Mouse (Mus musculus) neural tube, embryonic 11.5 days (tissue): Measurements from ENCODE around the gene Fndc3b. TPM values are rescaled to one million over a fixed set of nuclear protein-coding genes. Genes with fewer than 3 reads are reported as not detected.

Experiments used
- ATAC-seq: fragments of 200-750 bp; cut with Nextera tagmentation; 2 replicates; pipeline ENCODE4 v1.8.0; 2017; ENCODE audit warnings: moderate number of reproducible peaks, mild to moderate bottlenecking, moderate TSS enrichment, moderate library complexity; ENCODE audit not compliant: insufficient read depth, low FRiP score, low TSS enrichment
- DNase-seq: peaks from one replicate; pipeline ENCODE4 v3.0.0-alpha.2; 2015; ENCODE audit warnings: low spot score
- H3K27ac ChIP-seq: fragments of 300-500 bp; sonication (generic); 2 replicates; pipeline ENCODE4 v1.5.1; 2014; ENCODE audit warnings: low read depth, mild to moderate bottlenecking, low read length
- H3K27me3 ChIP-seq: fragments of 300-500 bp; sonication (generic); 2 replicates; pipeline ENCODE4 v1.6.1; 2014; ENCODE audit warnings: mild to moderate bottlenecking, low read length, mixed read lengths; ENCODE audit not compliant: control insufficient read depth, insufficient read depth
- H3K36me3 ChIP-seq: fragments of 300-500 bp; sonication (generic); 2 replicates; pipeline ENCODE4 v1.6.1; 2014; ENCODE audit warnings: mild to moderate bottlenecking, low read length, moderate library complexity, mixed read lengths; ENCODE audit not compliant: control insufficient read depth, insufficient read depth
- H3K4me1 ChIP-seq: fragments of 300-500 bp; sonication (generic); 2 replicates; pipeline ENCODE4 v1.6.1; 2014; ENCODE audit warnings: low read length, mixed read lengths; ENCODE audit not compliant: control insufficient read depth, insufficient read depth
- H3K4me2 ChIP-seq: fragments of 300-500 bp; sonication (generic); 2 replicates; pipeline ENCODE4 v1.6.1; 2014; ENCODE audit warnings: low read depth, mild to moderate bottlenecking, moderate library complexity
- H3K4me3 ChIP-seq: fragments of 300-500 bp; sonication (generic); 2 replicates; pipeline ENCODE4 v1.5.1; 2014; ENCODE audit warnings: low read depth, low read length
- H3K9ac ChIP-seq: fragments of 300-500 bp; sonication (generic); 2 replicates; pipeline ENCODE4 v1.6.1; 2014; ENCODE audit warnings: mild to moderate bottlenecking, low read length
- H3K9me3 ChIP-seq: fragments of 300-500 bp; sonication (generic); 2 replicates; pipeline ENCODE4 v1.6.1; 2016; ENCODE audit warnings: low read length; ENCODE audit not compliant: control insufficient read depth
- WGBS: fragments of 180-500 bp; shearing (Covaris S2); extraction: QIAGEN DNeasy Blood & Tissue Kit; methylation state at CpG from one replicate; pipeline ENCODE4 v1.1.7; 2014; 5-methylcytosine and 5-hydroxymethylcytosine counted together
- polyA plus RNA-seq: library from polyadenylated mRNA; unstranded; fragments of >200 nt; fragmentation: Nextera tagmentation; extraction: Ambion mirVana; gene quantifications from 2 replicates; pipeline ENCODE4 v1.2.1, GENCODE M21; 2014

Fndc3b gene
- polyA plus RNA-seq, 1 experiment from 2014 or later: 12.9 TPM

DNA sequence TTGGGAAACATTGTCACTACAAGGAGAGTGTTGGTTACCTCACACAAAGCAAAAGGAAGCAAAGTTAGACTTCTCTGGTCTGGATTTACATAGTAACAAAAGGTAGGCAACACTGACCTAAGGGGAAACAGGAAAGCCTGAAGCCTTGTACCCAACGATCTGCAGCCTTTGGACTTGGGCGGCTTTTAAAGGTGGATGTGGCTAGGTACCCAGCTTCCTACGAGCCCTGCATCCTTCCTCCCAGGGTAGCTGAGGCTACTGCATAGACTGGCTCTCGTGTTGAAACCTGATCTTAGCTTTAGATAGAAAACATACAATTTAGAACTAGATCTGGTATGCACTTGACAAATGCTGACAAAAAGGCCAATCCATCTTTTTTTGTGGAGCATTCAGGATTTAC is 2.9 kb upstream of the Fndc3b start:
- Histone ChIP-seq H3K27ac (no peak overlapping the region), H3K4me1 (no peaks in the 10 kb centered on the region), H3K4me3 (no peak overlapping the region), H3K9ac (no peak overlapping the region), H3K9me3 (no peaks in the 10 kb centered on the region), H3K27me3 (no peaks in the 10 kb centered on the region), H3K4me2 (no peak overlapping the region), H3K36me3 (no peaks in the 10 kb centered on the region)
- ATAC-seq: no peak
- DNase-seq: no peak
- WGBS: 72% methylated on average over 4 of the region's 4 CpGs

DNA sequence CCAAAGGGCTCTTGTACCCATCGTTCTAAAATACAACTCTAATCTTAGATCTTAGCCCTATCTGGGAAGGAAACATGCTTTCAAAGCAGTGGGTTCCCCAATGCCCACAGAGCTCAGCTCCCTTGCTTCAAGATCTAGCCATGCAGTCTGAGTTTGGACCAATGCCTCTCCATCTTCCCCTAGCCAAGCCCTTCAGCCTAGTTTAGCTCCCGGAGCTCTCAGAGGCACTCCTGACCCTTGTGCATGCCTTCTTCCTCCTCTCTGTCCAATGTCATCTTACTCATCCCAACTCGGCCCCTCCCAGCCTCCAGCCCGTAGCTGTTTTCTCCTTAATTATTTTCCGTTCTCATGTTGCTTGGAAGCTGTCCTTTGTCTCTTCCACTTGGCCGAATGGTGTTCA is 1.3 kb upstream of the Fndc3b start:
- Histone ChIP-seq H3K4me2 (no peak overlapping the region), H3K9me3 (no peaks in the 10 kb centered on the region), H3K27me3 (no peaks in the 10 kb centered on the region), H3K4me3 (no peak overlapping the region), H3K27ac (no peak overlapping the region), H3K36me3 (no peaks in the 10 kb centered on the region), H3K9ac (no peak overlapping the region), H3K4me1 (no peaks in the 10 kb centered on the region)
- WGBS: 77% methylated on average over 6 of the region's 6 CpGs
- ATAC-seq (no peak), DNase-seq (no peak)

DNA sequence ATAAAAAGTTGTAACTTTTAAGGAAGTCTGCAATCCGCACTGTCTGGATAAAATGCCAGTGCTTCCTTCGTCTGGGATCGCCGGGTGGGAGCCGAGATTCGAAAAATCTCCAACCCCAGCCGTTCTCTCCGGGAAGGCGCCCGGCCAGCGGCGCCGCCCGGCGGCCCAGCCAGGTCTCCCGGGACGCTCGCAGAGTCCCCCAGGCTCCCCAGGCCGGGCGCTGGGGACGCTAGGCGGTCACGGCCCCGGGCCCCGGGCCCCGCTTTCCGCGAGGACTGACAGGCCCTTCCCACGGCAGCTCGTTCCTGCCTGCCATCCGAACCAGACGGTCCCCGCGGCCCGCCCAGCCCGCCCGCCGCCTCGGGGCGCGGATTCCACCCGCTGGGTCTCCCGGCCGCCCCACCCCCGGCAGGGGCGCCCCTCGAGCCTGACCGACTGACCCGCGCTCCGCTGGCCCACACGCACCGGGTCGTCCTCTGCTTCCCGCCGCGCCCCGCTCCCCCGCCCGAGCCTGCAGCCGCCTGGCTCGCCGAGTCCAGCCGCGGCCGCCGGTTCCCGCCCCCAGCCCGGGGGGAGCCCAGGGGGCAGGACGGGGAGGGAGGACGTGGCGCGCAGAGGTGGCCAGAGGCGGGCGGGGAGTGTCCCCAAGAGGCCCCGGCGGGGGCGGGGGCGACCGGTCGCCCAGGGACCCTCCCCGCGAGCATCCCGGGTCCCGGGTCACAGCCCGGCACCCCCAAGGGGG is 1.0 kb downstream of the Fndc3b start:
- Histone ChIP-seq H3K27me3 (no peaks in the 10 kb centered on the region), H3K9ac (peak overlapping the region; percentile 87)
- 0% methylated on average over 52 of the region's 86 CpGs for WGBS

DNA sequence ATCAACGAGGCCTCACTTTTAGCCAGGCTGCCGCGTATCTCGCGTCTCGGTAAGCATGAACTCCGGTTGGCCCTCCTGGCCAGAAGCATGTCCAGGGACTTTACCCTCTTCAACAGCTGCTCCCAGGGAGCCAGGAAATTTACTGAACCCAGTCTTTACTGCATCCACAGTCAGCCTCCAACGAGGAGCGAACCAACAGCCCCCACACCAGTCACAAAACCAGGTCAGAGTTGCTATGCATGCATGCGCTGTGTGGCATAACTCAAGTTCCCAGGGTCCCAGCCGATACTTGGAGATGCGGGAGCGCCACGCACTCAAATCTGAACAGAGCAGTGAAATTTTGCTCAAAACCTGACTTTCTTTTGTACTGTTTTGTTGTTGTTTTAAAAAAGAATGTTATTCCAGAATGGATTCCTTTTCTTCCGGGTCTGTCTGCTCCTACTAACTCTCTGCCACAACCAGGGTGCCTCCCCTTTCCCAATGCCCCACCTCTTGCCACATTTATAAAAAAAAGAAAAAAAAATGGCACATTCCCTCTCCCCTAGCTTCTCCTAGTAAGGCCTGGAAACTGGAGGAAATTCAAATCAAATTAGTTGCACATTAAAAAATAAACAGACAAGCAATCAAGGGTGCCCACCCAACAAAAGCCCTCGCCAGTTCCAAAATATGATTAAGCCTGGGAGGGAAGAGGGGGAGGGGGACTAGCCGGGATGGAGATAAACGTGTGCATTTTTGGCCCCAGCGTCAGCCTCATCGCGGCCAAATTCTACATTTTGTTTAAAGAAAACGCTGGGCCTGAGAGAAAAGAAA is 1.8 kb downstream of the Fndc3b start:
- ATAC-seq (no peak), DNase-seq (peak; percentile 49)
- under 1% methylated on average over 22 of the region's 22 CpGs for WGBS
- Histone ChIP-seq H3K4me3 (peak overlapping the region; percentile 83), H3K27me3 (no peaks in the 10 kb centered on the region), H3K36me3 (no peaks in the 10 kb centered on the region), H3K4me2 (peak overlapping the region; percentile 60), H3K27ac (peak overlapping the region; percentile 83; the same call in 1 of the 2 replicates), H3K9me3 (no peaks in the 10 kb centered on the region), H3K4me1 (no peaks in the 10 kb centered on the region), H3K9ac (peak overlapping the region; percentile 87)

More for the DNA sequence above, 1.0 kb downstream of the Fndc3b start:
- ATAC-seq (peak; percentile 56), DNase-seq (peak; percentile 72)
- Histone ChIP-seq H3K36me3 (no peaks in the 10 kb centered on the region), H3K27ac (peak overlapping the region; percentile 83), H3K4me1 (no peaks in the 10 kb centered on the region), H3K4me3 (peak overlapping the region; percentile 83), H3K9me3 (no peaks in the 10 kb centered on the region), H3K4me2 (peak overlapping the region; percentile 60)

DNA sequence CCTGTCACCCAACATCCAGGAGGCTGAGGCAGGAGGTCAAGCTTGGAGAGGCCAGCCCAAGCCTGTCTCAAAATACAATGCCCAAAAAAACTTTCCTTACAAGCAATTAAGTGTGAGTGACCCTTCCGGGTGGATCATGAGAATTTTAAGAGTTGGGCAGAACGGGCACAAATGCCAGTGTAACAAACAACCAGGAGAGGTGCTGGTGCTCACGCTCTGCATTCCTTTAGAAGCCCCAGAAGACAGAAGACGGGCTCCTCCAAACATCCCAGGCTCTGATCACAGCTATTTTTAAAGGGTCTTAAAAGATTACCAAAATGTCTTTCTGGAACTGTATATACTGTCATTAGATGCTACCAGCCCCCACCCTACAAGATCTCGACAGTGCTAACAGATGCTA is 2.5 kb downstream of the Fndc3b start:
- Histone ChIP-seq H3K4me1 (no peaks in the 10 kb centered on the region), H3K36me3 (no peaks in the 10 kb centered on the region), H3K27me3 (no peaks in the 10 kb centered on the region), H3K27ac (no peak overlapping the region), H3K4me3 (peak overlapping the region; percentile 83), H3K4me2 (peak overlapping the region; percentile 60), H3K9me3 (no peaks in the 10 kb centered on the region), H3K9ac (no peak overlapping the region)
- 33% methylated on average over 5 of the region's 5 CpGs for WGBS
- no peak for ATAC-seq
- DNase-seq: no peak

DNA sequence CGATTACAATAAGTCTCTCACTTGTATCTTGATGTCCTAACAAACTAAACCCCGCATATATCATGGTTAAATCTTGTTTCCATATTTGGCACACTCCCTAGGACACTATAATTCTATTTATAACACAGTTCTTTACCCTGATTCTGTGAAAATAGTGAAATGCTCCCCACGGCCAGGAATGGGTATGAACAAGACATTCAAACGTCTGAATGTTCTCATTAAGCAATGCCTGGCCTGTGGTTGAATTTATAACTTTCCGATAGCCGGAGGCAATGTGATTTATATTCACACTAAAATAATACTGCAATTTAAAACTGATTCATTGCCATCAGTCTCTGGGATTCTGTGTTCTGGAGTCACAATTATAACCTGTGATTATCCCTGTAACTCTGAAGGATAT is 5.3 kb downstream of the Fndc3b start:
- no peaks in the 10 kb centered on the region for H3K9me3 ChIP-seq
- H3K36me3 ChIP-seq: no peaks in the 10 kb centered on the region
- no peak overlapping the region for H3K27ac ChIP-seq
- DNase-seq: no peak
- no peak for ATAC-seq
- H3K9ac ChIP-seq: no peak overlapping the region
- H3K4me3 ChIP-seq: no peak overlapping the region
- no peak overlapping the region for H3K4me2 ChIP-seq
- 82% methylated on average over 6 of the region's 6 CpGs for WGBS
- no peaks in the 10 kb centered on the region for H3K27me3 ChIP-seq
- no peaks in the 10 kb centered on the region for H3K4me1 ChIP-seq

DNA sequence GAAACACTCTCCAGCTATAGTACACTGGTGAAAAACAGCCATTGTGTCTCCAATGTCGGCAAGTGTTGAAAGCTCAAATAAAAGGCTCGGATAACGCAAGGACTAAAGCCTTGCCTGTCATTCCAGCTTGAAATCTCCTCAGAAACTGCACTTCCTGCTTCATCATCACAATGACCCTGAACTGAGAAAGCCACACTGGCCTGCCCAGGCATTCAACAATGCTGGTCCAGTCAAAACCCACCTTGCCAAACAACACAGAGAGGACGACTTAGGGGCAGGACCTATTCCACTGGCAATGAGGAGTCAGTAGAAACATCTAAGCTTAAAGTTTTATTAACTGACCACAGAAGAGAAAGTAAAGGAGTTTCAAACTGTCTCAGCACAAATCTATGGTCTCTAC is 6.1 kb downstream of the Fndc3b start:
- H3K9ac ChIP-seq: no peak overlapping the region
- H3K4me1 ChIP-seq: no peaks in the 10 kb centered on the region
- no peak overlapping the region for H3K4me3 ChIP-seq
- H3K36me3 ChIP-seq: no peaks in the 10 kb centered on the region
- no peaks in the 10 kb centered on the region for H3K27me3 ChIP-seq
- no peak for ATAC-seq
- H3K27ac ChIP-seq: no peak overlapping the region
- H3K4me2 ChIP-seq: no peak overlapping the region
- no peak for DNase-seq
- WGBS: 65% methylated on average over 4 of the region's 4 CpGs
- H3K9me3 ChIP-seq: no peaks in the 10 kb centered on the region

DNA sequence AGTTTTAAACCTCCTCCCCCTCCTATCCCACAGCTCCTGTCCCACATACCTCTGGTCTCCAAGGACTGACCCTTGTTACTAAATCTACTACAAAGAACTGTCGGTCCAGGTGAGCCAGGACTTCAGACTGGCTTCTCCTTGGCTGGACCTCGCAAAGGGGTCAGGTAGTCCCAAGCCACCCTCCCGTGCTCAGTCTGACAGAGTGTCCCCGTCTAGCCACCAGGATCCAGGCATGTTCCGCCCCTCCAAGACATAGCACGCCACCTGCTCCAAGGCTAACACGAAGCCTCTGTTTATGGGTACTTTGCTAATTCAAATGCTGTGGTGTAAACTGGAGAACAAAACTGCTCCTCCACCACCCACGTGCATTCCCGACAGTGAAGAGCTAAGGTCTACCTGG is 6.5 kb downstream of the Fndc3b start:
- Histone ChIP-seq H3K27ac (no peak overlapping the region), H3K9me3 (no peaks in the 10 kb centered on the region), H3K27me3 (no peaks in the 10 kb centered on the region), H3K36me3 (no peaks in the 10 kb centered on the region), H3K4me3 (no peak overlapping the region), H3K4me1 (no peaks in the 10 kb centered on the region), H3K9ac (no peak overlapping the region), H3K4me2 (no peak overlapping the region)
- WGBS: 86% methylated on average over 9 of the region's 9 CpGs
- ATAC-seq: no peak
- no peak for DNase-seq

DNA sequence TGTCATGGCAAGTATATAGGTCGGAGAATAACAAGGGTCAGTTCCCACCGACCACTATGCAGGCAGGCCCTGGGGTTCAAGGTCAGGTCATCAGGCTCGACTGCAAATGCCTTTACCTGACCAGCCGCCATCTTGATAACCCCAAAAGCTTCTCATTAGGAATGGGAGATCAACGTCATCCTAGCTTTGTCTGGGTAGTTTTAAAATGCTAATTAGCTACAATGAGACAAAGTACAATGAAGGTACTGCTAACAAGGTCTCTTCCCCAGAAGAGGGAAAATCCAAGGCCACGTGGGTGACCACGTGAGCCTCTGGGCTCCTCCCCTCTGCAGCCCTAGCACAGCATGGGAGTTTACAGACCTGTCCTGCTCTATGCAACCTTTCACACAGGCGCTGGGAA is 7.6 kb downstream of the Fndc3b start:
- Histone ChIP-seq H3K27me3 (no peaks in the 10 kb centered on the region), H3K4me1 (no peaks in the 10 kb centered on the region), H3K9me3 (no peaks in the 10 kb centered on the region), H3K36me3 (no peaks in the 10 kb centered on the region), H3K9ac (no peak overlapping the region), H3K4me3 (no peak overlapping the region), H3K4me2 (no peak overlapping the region), H3K27ac (no peak overlapping the region)
- WGBS: 86% methylated on average over 8 of the region's 8 CpGs
- no peak for DNase-seq
- ATAC-seq: no peak
